Mouse (Mus musculus): ENCODE data around the gene Ccl21a. TPM values are rescaled to one million over a fixed set of nuclear protein-coding genes. Genes with fewer than 3 reads are reported as not detected.

Ccl21a gene
- polyA plus RNA-seq (2012; rRNA removed; ENCODE audit: low replicate concordance) = 25.7 and 25.8 TPM in 2 replicates

GRCm38 (mm10) chr4:42773893-42774292, at the start of gene Ccl21a:
Gene Ccl21a, minus strand, starts transcription at chr4:42773993.

GRCm38 (mm10) chr4:42756477-42756876, 17.3 kb downstream of the Ccl21a start, which contains the start of gene Ccl19:
Gene Ccl19, minus strand, starts transcription at chr4:42756577.

GRCm38 (mm10) chr4:42735245-42735644, 38.5 kb downstream of the Ccl21a start, which contains the start of gene 4930578G10Rik:
Gene 4930578G10Rik, plus strand, starts transcription at chr4:42735545.

Other genes with a start within 250 kb of the Ccl21a start
- not detected in 2 replicates for gene Fam205a2, start 245.8 kb downstream of the Ccl21a start, polyA plus RNA-seq (2012; rRNA removed; ENCODE audit: low replicate concordance)
- gene Gm10591, start 161.8 kb downstream of the Ccl21a start, polyA plus RNA-seq (2012; rRNA removed; ENCODE audit: low replicate concordance) = 1.1 TPM in 1 of 2 replicates, not detected in the other
- gene Gm2564, start 144.3 kb downstream of the Ccl21a start, polyA plus RNA-seq (2012; rRNA removed; ENCODE audit: low replicate concordance) = 0.41 and 1.3 TPM in 2 replicates
- gene Ccl27b, start 118.7 kb downstream of the Ccl21a start, polyA plus RNA-seq (2012; rRNA removed; ENCODE audit: low replicate concordance) = not detected in 2 replicates
- gene Il11ra2, start 112.1 kb downstream of the Ccl21a start, polyA plus RNA-seq (2012; rRNA removed; ENCODE audit: low replicate concordance) = not detected in 2 replicates
- not detected in 2 replicates for gene 4930578G10Rik, start 38.4 kb downstream of the Ccl21a start, polyA plus RNA-seq (2012; rRNA removed; ENCODE audit: low replicate concordance)
- gene Ccl19, start 17.4 kb downstream of the Ccl21a start, polyA plus RNA-seq (2012; rRNA removed; ENCODE audit: low replicate concordance) = 3.9 and 8.2 TPM in 2 replicates
- gene Fam205a1, start 79.9 kb upstream of the Ccl21a start, polyA plus RNA-seq (2012; rRNA removed; ENCODE audit: low replicate concordance) = not detected in 2 replicates
- not detected in 2 replicates for gene Gm12394, start 82.8 kb upstream of the Ccl21a start, polyA plus RNA-seq (2012; rRNA removed; ENCODE audit: low replicate concordance)
- gene Fam205c, start 100.2 kb upstream of the Ccl21a start, polyA plus RNA-seq (2012; rRNA removed; ENCODE audit: low replicate concordance) = not detected in 2 replicates
- gene Phf24, start 142.7 kb upstream of the Ccl21a start, polyA plus RNA-seq (2012; rRNA removed; ENCODE audit: low replicate concordance) = 0.57 and 0.70 TPM in 2 replicates
- 4.2 and 9.0 TPM in 2 replicates for gene Dnajb5, start 175.8 kb upstream of the Ccl21a start, polyA plus RNA-seq (2012; rRNA removed; ENCODE audit: low replicate concordance)
- not detected in 2 replicates for gene 1700022I11Rik, start 195.6 kb upstream of the Ccl21a start, polyA plus RNA-seq (2012; rRNA removed; ENCODE audit: low replicate concordance)
- 149 and 296 TPM in 2 replicates for gene Vcp, start 226.5 kb upstream of the Ccl21a start, polyA plus RNA-seq (2012; rRNA removed; ENCODE audit: low replicate concordance)
- gene Fancg, start 236.5 kb upstream of the Ccl21a start, polyA plus RNA-seq (2012; rRNA removed; ENCODE audit: low replicate concordance) = 8.5 and 11.1 TPM in 2 replicates